Mouse (Mus musculus) 416B (cell line): ENCODE results near the gene Ttc7b.

Source experiments
- DNase-seq: peaks from one replicate; pipeline ENCODE4 v3.0.0; 2011; ENCODE audit warnings: low read depth

Gene Ttc7b

GRCm38 (mm10) chr12:100525939-100526338, 5.3 kb upstream of the Ttc7b start:
- peak; percentile 93 for DNase-seq

GRCm38 (mm10) chr12:100520077-100520793, 391 bp downstream of the Ttc7b start:
- DNase-seq, result peak; percentile 43

- peak; percentile 45 for DNase-seq
These were observed 946 bp downstream of the Ttc7b start for GRCm38 (mm10) chr12:100519684-100520076.

GRCm38 (mm10) chr12:100517371-100517770, 3.3 kb downstream of the Ttc7b start:
- DNase-seq, result no peak

- DNase-seq, result peak; percentile 49
These were observed 4.3 kb downstream of the Ttc7b start for GRCm38 (mm10) chr12:100516161-100516838.

GRCm38 (mm10) chr12:100515493-100515892, 5.1 kb downstream of the Ttc7b start:
- no peak for DNase-seq

GRCm38 (mm10) chr12:100514611-100515010, 6.0 kb downstream of the Ttc7b start:
- DNase-seq, result no peak

GRCm38 (mm10) chr12:100513131-100513530, 7.5 kb downstream of the Ttc7b start:
- DNase-seq, result no peak

GRCm38 (mm10) chr12:100512641-100513040, 8.0 kb downstream of the Ttc7b start:
- no peak for DNase-seq

- peak; percentile 54 for DNase-seq
These were observed 10.9 kb downstream of the Ttc7b start for GRCm38 (mm10) chr12:100509615-100510282.

- DNase-seq, result peak; percentile 98
These were observed 12.0 kb downstream of the Ttc7b start for GRCm38 (mm10) chr12:100508668-100509067.

GRCm38 (mm10) chr12:100505484-100505883, 15.1 kb downstream of the Ttc7b start:
- DNase-seq, result peak; percentile 88

- no peak for DNase-seq
These were observed 16.0 kb downstream of the Ttc7b start for GRCm38 (mm10) chr12:100504585-100504984.

GRCm38 (mm10) chr12:100503659-100504058, 17.0 kb downstream of the Ttc7b start:
- no peak for DNase-seq

- no peak for DNase-seq
These were observed 18.1 kb downstream of the Ttc7b start for GRCm38 (mm10) chr12:100502544-100502943.

GRCm38 (mm10) chr12:100501261-100501660, 19.4 kb downstream of the Ttc7b start:
- peak; percentile 72 for DNase-seq

GRCm38 (mm10) chr12:100499469-100499868, 21.2 kb downstream of the Ttc7b start:
- no peak for DNase-seq

GRCm38 (mm10) chr12:100498006-100498405, 22.6 kb downstream of the Ttc7b start:
- no peak for DNase-seq

- no peak for DNase-seq
These were observed 25.5 kb downstream of the Ttc7b start for GRCm38 (mm10) chr12:100495083-100495482.

GRCm38 (mm10) chr12:100493211-100493610, 27.4 kb downstream of the Ttc7b start:
- no peak for DNase-seq

- peak; percentile 50 for DNase-seq
These were observed 27.9 kb downstream of the Ttc7b start for GRCm38 (mm10) chr12:100492676-100493075.

GRCm38 (mm10) chr12:100491967-100492611, 28.5 kb downstream of the Ttc7b start:
- no peak for DNase-seq
